Mouse (Mus musculus) left cerebral cortex, adult 6 months (tissue): ENCODE data around the gene D630023F18Rik. TPM values are rescaled to one million over a fixed set of nuclear protein-coding genes. Genes with fewer than 3 reads are reported as not detected.

Experiments used
- long read RNA-seq, 2 experiments: library from polyadenylated mRNA; unstranded; transcript quantifications; one replicate each; pipeline ENCODE4 v2.0.0; 2019 to 2020
- polyA plus RNA-seq: library from polyadenylated mRNA; unstranded; fragments of <200 nt; fragmentation: Nextera tagmentation; gene quantifications from 2 replicates; pipeline ENCODE4 v1.2.3, GENCODE M21; 2021

D630023F18Rik gene
- polyA plus RNA-seq: 7.8 and 10.2 TPM in 2 replicates
- long read RNA-seq, experiment 1, transcript D630023F18Rik-202 (8 exons, 1,156 nt): major isoform, 5 of 22 reads
- long read RNA-seq, experiment 1, partial matches to known transcripts: 0 of 22 reads
- long read RNA-seq, experiment 1, other reads (novel, unspliced or antisense): 16 of 22 reads
- long read RNA-seq, experiment 2, transcript D630023F18Rik-202 (8 exons, 1,156 nt): major isoform, 6 of 14 reads
- long read RNA-seq, experiment 2, partial matches to known transcripts: 2 of 14 reads
- long read RNA-seq, experiment 2, other reads (novel, unspliced or antisense): 6 of 14 reads

GRCm38 (mm10) chr1:65122574-65123372 lies at the start of gene D630023F18Rik:
TSS of gene D630023F18Rik (minus strand) at chr1:65123214.

DNA sequence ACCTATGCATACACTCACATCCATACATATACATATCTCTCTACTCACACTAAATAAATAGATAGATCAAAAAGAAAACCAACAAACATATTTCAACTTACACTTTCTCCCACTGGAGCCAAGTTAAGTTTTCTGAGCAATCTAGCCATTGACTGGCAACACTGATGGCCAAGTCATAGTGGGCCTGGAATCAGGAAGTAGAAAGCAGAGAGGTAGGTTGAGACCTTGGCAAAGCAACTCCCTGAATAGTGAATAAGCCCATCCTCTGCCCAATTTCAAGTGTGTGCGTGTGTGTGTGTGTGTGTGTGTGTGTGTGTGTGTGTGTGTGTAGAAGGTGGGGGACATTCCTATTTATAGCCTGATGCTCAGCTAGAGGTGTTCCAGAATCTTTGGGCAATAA lies 3.6 kb downstream of the D630023F18Rik start, which contains the start of gene Gm28845:
Gm28845 (minus strand) TSS at position 121 of the 400 bp plus-strand sequence.

DNA sequence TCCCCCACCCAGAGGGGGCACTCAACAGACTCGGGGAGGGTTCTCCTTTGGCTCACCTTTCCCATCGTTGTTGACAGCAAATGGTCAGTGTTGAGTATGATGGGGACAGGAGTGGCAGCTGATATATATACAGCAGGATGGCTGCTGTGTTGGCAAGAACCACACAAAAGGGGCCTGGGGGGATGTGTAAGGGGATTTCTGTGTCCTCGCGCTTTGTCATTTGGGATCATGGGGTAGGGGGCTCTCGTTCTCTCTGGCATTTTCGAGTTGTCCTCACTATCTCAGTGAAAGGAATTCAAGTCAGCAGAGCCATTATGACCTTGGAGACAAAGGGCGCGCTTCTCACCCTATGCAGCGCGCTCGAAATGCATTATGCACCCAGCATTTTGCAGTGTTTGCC lies 19.7 kb downstream of the D630023F18Rik start, which contains the start of gene Cryga:
Cryga (minus strand) TSS at position 101 of the 400 bp plus-strand sequence.

GRCm38 (mm10) chr1:65082188-65082587 lies 40.8 kb downstream of the D630023F18Rik start, which contains the start of gene Crygb:
TSS of gene Crygb (minus strand) at chr1:65082288.

DNA sequence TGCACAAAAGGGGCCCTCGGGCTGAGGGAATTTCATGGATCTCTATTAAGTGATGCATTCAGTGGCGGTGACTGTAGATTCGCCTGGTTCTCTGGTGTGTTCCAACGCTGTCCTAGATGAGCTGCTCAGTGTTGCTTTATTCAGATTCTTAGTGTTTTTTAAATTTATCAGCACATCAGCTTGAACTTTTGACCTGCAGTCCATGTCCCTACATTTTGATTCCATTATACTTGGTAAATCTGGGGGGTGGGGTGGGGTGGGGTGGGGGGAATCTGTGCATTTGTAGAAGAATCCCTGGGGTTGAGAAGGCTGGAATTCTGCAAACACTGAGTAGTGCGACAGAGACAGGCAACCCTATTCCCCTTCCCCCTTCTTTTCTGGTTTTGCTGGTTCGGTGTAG lies 49.4 kb downstream of the D630023F18Rik start, which contains the start of gene Crygc:
Crygc (minus strand) TSS at position 101 of the 400 bp plus-strand sequence.

DNA sequence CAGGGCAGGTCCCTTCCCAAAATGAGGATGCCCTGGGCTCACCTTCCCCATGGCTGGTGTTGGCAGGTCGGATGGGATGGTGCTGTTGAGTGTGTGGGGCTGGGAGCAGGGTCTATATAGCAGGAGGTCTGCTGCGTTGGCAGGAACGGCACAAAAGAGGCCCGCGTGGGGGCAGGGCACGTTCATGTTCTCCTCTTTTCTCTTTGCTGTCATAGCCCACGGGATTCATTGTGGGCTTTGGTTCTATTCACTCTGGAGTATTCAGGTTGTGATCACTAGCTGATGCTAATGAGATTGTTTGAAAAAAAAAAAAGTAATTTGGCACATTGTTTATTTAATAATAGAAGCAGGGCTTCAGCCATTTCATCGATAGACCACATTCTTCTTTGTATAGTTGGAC lies 59.7 kb downstream of the D630023F18Rik start, which contains the start of gene Crygd:
Crygd (minus strand) TSS at position 101 of the 400 bp plus-strand sequence.

Other genes with a start within 250 kb of the D630023F18Rik start
- gene Plekhm3, start 166.4 kb downstream of the D630023F18Rik start, polyA plus RNA-seq: 8.2 and 10.2 TPM in 2 replicates
- gene Akr1cl, start 90.5 kb downstream of the D630023F18Rik start, polyA plus RNA-seq: not detected in 2 replicates
- gene Cryge, start 72.1 kb downstream of the D630023F18Rik start, polyA plus RNA-seq: not detected in 2 replicates
- not detected in 2 replicates for gene Crygd, start 59.8 kb downstream of the D630023F18Rik start, polyA plus RNA-seq
- not detected in 2 replicates for gene Crygc, start 49.5 kb downstream of the D630023F18Rik start, polyA plus RNA-seq
- gene Crygb, start 40.9 kb downstream of the D630023F18Rik start, polyA plus RNA-seq: not detected in 2 replicates
- gene Cryga, start 19.8 kb downstream of the D630023F18Rik start, polyA plus RNA-seq: 0.83 and 1.0 TPM in 2 replicates
- 0.53 and 0.70 TPM in 2 replicates for gene Gm28845, start 3.7 kb downstream of the D630023F18Rik start, polyA plus RNA-seq
- 30.5 and 42.1 TPM in 2 replicates for gene Idh1, start 63.3 kb upstream of the D630023F18Rik start, polyA plus RNA-seq
- 3.6 and 10.1 TPM in 2 replicates for gene Pikfyve, start 63.5 kb upstream of the D630023F18Rik start, polyA plus RNA-seq
- 0.68 and 1.4 TPM in 2 replicates for gene Pth2r, start 158.8 kb upstream of the D630023F18Rik start, polyA plus RNA-seq